Mouse (Mus musculus) liver, adult 2 months (tissue): Measurements from ENCODE around the gene Ythdf2.

Source experiments
- CTCF ChIP-seq: fragments of 200-500 bp; IDR thresholded peaks from 2 replicates; pipeline ENCODE4 v1.5.1; 2011; ENCODE audit warnings: low read depth, low read length, control low read depth
- POLR2A ChIP-seq: fragments of 200-500 bp; IDR thresholded peaks from 2 replicates; pipeline ENCODE4 v1.6.1; 2011; ENCODE audit warnings: low read length, control low read depth; ENCODE audit not compliant: insufficient read depth; ENCODE audit errors: extremely low read depth

DNA sequence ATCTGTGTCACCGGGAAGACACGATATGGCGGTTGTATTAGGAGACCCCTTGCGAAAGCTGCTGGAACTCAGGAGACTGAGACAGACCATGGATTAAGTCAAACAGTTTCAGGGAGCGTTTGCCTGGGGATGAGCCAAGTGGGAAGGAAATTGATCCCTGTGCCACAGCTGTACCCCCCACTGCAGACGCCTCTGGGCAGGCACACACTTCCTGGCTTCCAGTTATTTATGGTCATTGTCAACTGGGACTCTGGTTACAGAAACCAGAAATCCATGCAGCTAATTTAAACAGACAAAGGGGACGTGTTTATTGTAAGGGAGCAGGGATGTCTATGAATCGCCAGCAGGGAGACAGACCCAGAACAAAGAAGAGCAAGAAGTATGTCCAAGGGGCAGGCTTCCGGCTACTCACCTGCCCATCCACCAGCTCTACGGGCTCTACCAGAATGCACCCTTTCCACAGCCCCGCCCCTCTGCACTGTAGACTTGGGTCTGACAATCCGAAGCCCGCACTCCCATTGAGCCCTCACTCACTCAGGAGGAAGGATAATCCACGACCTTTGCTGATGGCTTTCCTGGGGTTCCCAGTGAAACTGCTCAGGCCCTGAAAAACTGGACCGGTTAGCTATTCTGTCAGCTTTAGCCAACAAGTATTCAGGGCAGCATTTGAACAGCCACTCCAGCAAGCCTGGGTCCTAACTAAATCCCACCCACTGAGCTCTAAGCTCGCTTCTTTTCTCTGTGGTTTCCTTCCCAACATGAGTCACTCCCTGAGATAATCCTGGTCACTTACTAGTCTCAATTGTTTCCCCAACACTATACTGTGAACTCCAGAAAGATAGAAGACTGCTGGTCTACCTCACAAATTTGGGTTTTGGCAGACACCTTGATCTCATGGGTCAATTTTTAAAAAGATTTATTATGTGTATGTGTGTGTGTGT is 45.5 kb downstream of the Ythdf2 start:
- no peak for TF ChIP-seq CTCF
- no peak for TF ChIP-seq POLR2A
